In the genomic region with DNA sequence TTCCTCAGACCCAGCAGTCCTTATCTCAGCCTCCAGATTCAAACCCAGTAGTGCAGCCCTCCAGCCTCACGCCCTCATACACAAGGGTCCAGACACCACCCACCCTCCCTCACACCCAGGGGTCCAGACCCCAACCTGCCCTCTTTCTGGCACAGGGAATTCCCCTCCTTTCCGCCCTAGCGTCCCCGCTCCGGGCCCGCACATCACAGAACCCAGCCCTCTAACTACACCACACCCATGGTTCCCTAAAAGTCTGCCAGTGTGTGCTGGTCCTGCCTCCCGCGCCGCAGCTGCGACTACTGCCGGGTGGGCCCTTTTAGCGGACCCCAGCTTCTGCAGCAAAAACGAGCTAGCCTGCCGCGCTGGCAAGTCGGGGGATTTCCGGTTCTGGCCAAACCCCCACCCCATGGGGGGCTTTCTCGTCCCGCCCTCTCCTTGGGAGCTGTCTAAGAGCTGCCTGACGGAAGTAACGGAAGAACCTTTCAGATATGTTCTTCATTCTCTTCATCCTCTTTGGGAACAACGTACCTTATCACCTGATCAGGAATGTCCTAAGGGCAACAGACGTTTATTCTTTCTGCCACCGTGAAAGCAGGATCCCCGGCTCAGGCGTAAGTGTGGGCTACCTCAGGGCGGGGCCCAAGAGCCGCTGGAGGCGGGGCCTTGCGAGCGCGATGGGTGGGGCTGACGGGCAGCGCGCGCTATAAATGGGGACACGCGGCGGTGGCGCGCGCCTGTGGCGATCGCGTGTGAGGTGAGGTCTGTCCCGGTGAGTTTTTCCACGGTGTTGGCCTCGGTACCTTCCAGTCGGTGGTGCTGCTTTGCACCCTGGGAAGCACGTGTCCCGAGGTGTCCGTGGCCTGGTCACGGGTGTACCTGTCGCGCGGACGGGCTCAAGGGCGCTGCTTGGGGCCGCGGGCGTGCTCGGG, we compare ENCODE assay signal across 8 mouse cellular contexts. TPM values are rescaled to one million over a fixed set of nuclear protein-coding genes. Genes with fewer than 3 reads are reported as not detected.
DNase-seq lines count a peak whose midpoint lies in the region; ATAC-seq lines count a peak whose summit lies in the region.

A gene (minus strand): TSS at position 641 of the 929 bp plus-strand sequence.
A gene (plus strand): TSS at position 668 of the 929 bp plus-strand sequence.

- peaks cover 26% of the 10 kb centered on the region for H3K4me1 ChIP-seq in hindbrain, embryonic 12.5 days

- peak within 1 kb of the TSS; percentile 92 for H3K9ac ChIP-seq in hindbrain, embryonic 12.5 days

- no peaks in the 10 kb centered on the region for H3K27me3 ChIP-seq in hindbrain, embryonic 12.5 days

- WGBS in hindbrain, embryonic 12.5 days = under 1% methylated on average over 62 of the region's 62 CpGs

- peaks cover 29% of the 10 kb centered on the region for H3K36me3 ChIP-seq in hindbrain, embryonic 12.5 days

- peak within 1 kb of the TSS; percentile 92 for H3K27ac ChIP-seq in hindbrain, embryonic 12.5 days

- H3K9me3 ChIP-seq in hindbrain, embryonic 12.5 days (replicated peaks) = 0 out of 2 replicates have a peak, but pooled peaks cover 2% of the 10 kb centered on the region

- H3K4me2 ChIP-seq in hindbrain, embryonic 12.5 days (replicated peaks) = peak within 1 kb of the TSS; percentile 78

- H3K4me3 ChIP-seq in hindbrain, embryonic 12.5 days = peak within 1 kb of the TSS; percentile 88

- peak; percentile 87 for ATAC-seq in hindbrain, embryonic 12.5 days (ENCODE audit: low FRiP score)

- DNase-seq in NIH3T3 (ENCODE audit: low read depth) = peak; percentile 94
- DNase-seq in cerebellum, postnatal 10 days = peak; percentile 98
- DNase-seq in frontal cortex, postnatal 10 days (ENCODE audit: low spot score in 2 of 2) = peak; percentile 87 to 93
- peak; percentile 93 to 96 for DNase-seq in layer of hippocampus, postnatal 14 days (ENCODE audit: low spot score in 2 of 2)
- DNase-seq in lung, postnatal 14 days = peak; percentile 93
- peak; percentile 89 for DNase-seq in retina, adult 2 months (ENCODE audit: low read depth, low spot score)
- DNase-seq in thymus, postnatal 36 days = peak; percentile 91 to 92

RNA-seq across cellular contexts. Expression of the first gene that starts in this region (rescaled TPM):
- polyA plus RNA-seq in hindbrain, embryonic 12.5 days (2016; fragmentation: Nextera tagmentation; extraction: Ambion mirVana) = 1.1 and 1.2 TPM in 2 replicates
- total RNA-seq in layer of hippocampus, postnatal 14 days (2021) = 1 to 10 TPM; 1.4 to 1.5 TPM

RNA-seq across cellular contexts. Expression of the second gene that starts in this region (rescaled TPM):
- 182 and 196 TPM in 2 replicates for polyA plus RNA-seq in hindbrain, embryonic 12.5 days (2016; fragmentation: Nextera tagmentation; extraction: Ambion mirVana)
- total RNA-seq in layer of hippocampus, postnatal 14 days (2021) = 100 to 1,000 TPM in 1 of 2 experiments, 10 to 100 TPM in 1; 83.1 to 105 TPM

Comparison
In these comparisons a context has a peak if more than half of its experiments do, and no peak if none do; other contexts are left out.
1. Peak in every context shown above with its lines: DNase-seq, ATAC-seq, H3K4me3 ChIP-seq and H3K27ac ChIP-seq.